In the genomic region with DNA sequence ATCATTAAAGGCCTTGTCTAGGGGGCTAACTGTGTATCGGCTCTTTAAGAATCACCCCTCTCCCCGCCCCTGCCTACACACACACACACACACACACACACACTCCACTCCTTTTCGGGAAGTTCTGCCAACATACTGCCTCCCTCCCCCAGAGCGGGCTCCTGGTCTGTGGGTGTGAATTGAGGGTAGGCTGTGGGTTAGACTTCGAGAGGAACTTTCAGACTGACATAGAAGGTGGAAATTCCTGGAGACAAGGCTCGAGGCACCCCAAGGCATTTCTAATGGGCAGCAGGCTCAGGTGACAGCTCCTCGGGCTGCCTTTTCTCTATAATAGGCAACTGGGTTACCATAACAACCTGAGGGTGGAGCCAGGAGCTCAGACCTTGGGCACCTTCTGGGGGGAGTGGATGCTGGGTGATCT, we compare ENCODE assay signal across 9 mouse cellular contexts. TPM values are rescaled to one million over a fixed set of nuclear protein-coding genes. Genes with fewer than 3 reads are reported as not detected.
DNase-seq lines count a peak whose midpoint lies in the region; ATAC-seq and TF ChIP-seq lines count a peak whose summit lies in the region.
"Had no signal": no experiment of that assay in that cellular context is flagged by ENCODE, and none has a peak within 500 bp of the region (broad histone marks: within the 10 kb centered on the region; RNA-seq: fewer than 3 reads in every experiment).

No protein-coding gene starts in this region.

- H3K4me3 ChIP-seq in lung, embryonic 14.5 days (ENCODE audit: low read depth, low read length), result no peak overlapping the region
- H3K4me3 ChIP-seq in cortical plate, adult 2 months (ENCODE audit: insufficient read depth, low read length), result peak overlapping the region; percentile 43
- H3K4me3 ChIP-seq in hindbrain, embryonic 13.5 days, result peak overlapping the region; percentile 61

- peaks cover 14% of the 10 kb centered on the region; the same call in 1 of the 2 replicates for H3K4me1 ChIP-seq in lung, embryonic 14.5 days (ENCODE audit: insufficient read depth)
- peaks cover 6% of the 10 kb centered on the region for H3K4me1 ChIP-seq in cortical plate, adult 2 months (ENCODE audit: control insufficient read depth, insufficient read depth, low read length)
- peaks cover 79% of the 10 kb centered on the region for H3K4me1 ChIP-seq in hindbrain, embryonic 13.5 days (replicated peaks)

- WGBS in lung, embryonic 14.5 days, result 10% methylated on average over 7 of the region's 7 CpGs
- 6% methylated on average over 7 of the region's 7 CpGs for WGBS in hindbrain, embryonic 13.5 days

- TF ChIP-seq CTCF in lung, embryonic 14.5 days (IDR thresholded peaks at IDR 0.05; ENCODE audit: low read depth), result no peak
- no peak for TF ChIP-seq CTCF in cortical plate, adult 2 months (IDR thresholded peaks at IDR 0.05; ENCODE audit: extremely low read depth, insufficient read depth, low read length)

- TF ChIP-seq POLR2A in cortical plate, adult 2 months (IDR thresholded peaks at IDR 0.05; ENCODE audit: extremely low read depth, insufficient read depth, low read length), result no peak

- peak; percentile 14 for DNase-seq in lung, embryonic 14.5 days
- no peak for DNase-seq in lung, postnatal 14 days
- DNase-seq in retina, embryonic 14.5 days (ENCODE audit: low spot score), result peak; percentile 9
- DNase-seq in layer of hippocampus, adult 9-10 months (ENCODE audit: low spot score), result no peak
- no peak for DNase-seq in B cell, adult 2 months
- DNase-seq in ovary, adult 18-20 months (ENCODE audit: low spot score), result no peak
- DNase-seq: heart, adult 11 months had no signal

- no peak overlapping the region for H3K27ac ChIP-seq in lung, embryonic 14.5 days (ENCODE audit: low read depth)
- no peak overlapping the region for H3K27ac ChIP-seq in cortical plate, adult 2 months (ENCODE audit: insufficient read depth, low read length)
- H3K27ac ChIP-seq in hindbrain, embryonic 13.5 days, result peak overlapping the region; percentile 83

- ATAC-seq in lung, embryonic 14.5 days (ENCODE audit: insufficient read depth), result no peak
- no peak for ATAC-seq in hindbrain, embryonic 13.5 days (ENCODE audit: low FRiP score)

- H3K27me3 ChIP-seq in lung, embryonic 14.5 days (ENCODE audit: insufficient read depth, low read length), result no peaks in the 10 kb centered on the region
- H3K27me3 ChIP-seq in hindbrain, embryonic 13.5 days, result no peaks in the 10 kb centered on the region

- H3K36me3 ChIP-seq in lung, embryonic 14.5 days (ENCODE audit: insufficient read depth), result no peaks in the 10 kb centered on the region
- peaks cover 5% of the 10 kb centered on the region for H3K36me3 ChIP-seq in hindbrain, embryonic 13.5 days

- H3K4me2 ChIP-seq in lung, embryonic 14.5 days, result peak overlapping the region; percentile 79; the same call in 1 of the 2 replicates
- H3K4me2 ChIP-seq in hindbrain, embryonic 13.5 days, result peak overlapping the region; percentile 76

- no peak overlapping the region for H3K9ac ChIP-seq in lung, embryonic 14.5 days
- H3K9ac ChIP-seq in hindbrain, embryonic 13.5 days, result peak overlapping the region; percentile 46; the same call in 1 of the 2 replicates

- no peaks in the 10 kb centered on the region for H3K9me3 ChIP-seq in lung, embryonic 14.5 days (ENCODE audit: low read depth, low read length)
- H3K9me3 ChIP-seq in hindbrain, embryonic 13.5 days, result no peaks in the 10 kb centered on the region

RNA-seq across cellular contexts. Expression of gene Slc8a2, which starts 2.5 kb away (rescaled TPM):
- polyA plus RNA-seq in lung, embryonic 14.5 days (2014; fragmentation: Nextera tagmentation; extraction: Ambion mirVana), result 0.12 and 0.17 TPM in 2 replicates
- polyA plus RNA-seq in cortical plate, adult 2 months (2012; rRNA removed), result 164 and 183 TPM in 2 replicates
- 0.96 and 1.1 TPM in 2 replicates for polyA plus RNA-seq in hindbrain, embryonic 13.5 days (2015; fragmentation: Nextera tagmentation; extraction: Ambion mirVana)

RNA-seq across cellular contexts. Expression of gene Kptn, which starts 12.5 kb away (rescaled TPM):
- 26.6 and 26.7 TPM in 2 replicates for polyA plus RNA-seq in lung, embryonic 14.5 days (2014; fragmentation: Nextera tagmentation; extraction: Ambion mirVana)
- polyA plus RNA-seq in cortical plate, adult 2 months (2012; rRNA removed), result 51.3 and 58.5 TPM in 2 replicates
- 37.3 and 42.2 TPM in 2 replicates for polyA plus RNA-seq in hindbrain, embryonic 13.5 days (2015; fragmentation: Nextera tagmentation; extraction: Ambion mirVana)

RNA-seq across cellular contexts. Expression of gene Napa, which starts 33.9 kb away (rescaled TPM):
- 168 and 176 TPM in 2 replicates for polyA plus RNA-seq in lung, embryonic 14.5 days (2014; fragmentation: Nextera tagmentation; extraction: Ambion mirVana)
- polyA plus RNA-seq in cortical plate, adult 2 months (2012; rRNA removed), result 436 and 444 TPM in 2 replicates
- 212 and 237 TPM in 2 replicates for polyA plus RNA-seq in hindbrain, embryonic 13.5 days (2015; fragmentation: Nextera tagmentation; extraction: Ambion mirVana)

RNA-seq across cellular contexts. Expression of gene Meis3, which starts 42.7 kb away (rescaled TPM):
- polyA plus RNA-seq in lung, embryonic 14.5 days (2014; fragmentation: Nextera tagmentation; extraction: Ambion mirVana), result 21.0 and 24.9 TPM in 2 replicates
- polyA plus RNA-seq in cortical plate, adult 2 months (2012; rRNA removed), result 83.3 and 84.0 TPM in 2 replicates
- 147 and 160 TPM in 2 replicates for polyA plus RNA-seq in hindbrain, embryonic 13.5 days (2015; fragmentation: Nextera tagmentation; extraction: Ambion mirVana)

Comparison
In these comparisons a context has a peak if more than half of its experiments do, and no peak if none do; other contexts are left out.
1. DNase-seq: peak in lung, embryonic 14.5 days (single experiment) and retina, embryonic 14.5 days (single experiment); none in lung, postnatal 14 days (single experiment), layer of hippocampus, adult 9-10 months (single experiment), B cell, adult 2 months (0 of 2) and ovary, adult 18-20 months (single experiment).
2. RNA of gene Slc8a2, which starts 2.5 kb away (polyA plus RNA-seq): 164 to 183 TPM in cortical plate, adult 2 months; 0.96 to 1.1 TPM in hindbrain, embryonic 13.5 days and 0.12 to 0.17 TPM in lung, embryonic 14.5 days; every median in the first group is over 10 times any median in the second.